Mouse (Mus musculus) liver, postnatal 0 days (tissue): ENCODE data around the gene Rnf43.

Experiments used
- CTCF ChIP-seq: sonication (generic); IDR thresholded peaks from 2 replicates; pipeline ENCODE4 v1.5.1; 2016; ENCODE audit warnings: antibody characterized with exemption, low read depth
- EP300 ChIP-seq: IDR thresholded peaks from 2 replicates; pipeline ENCODE4 v1.6.1; 2016; ENCODE audit warnings: antibody characterized with exemption, low read depth, mild to moderate bottlenecking

GRCm38 (mm10) chr11:87752307-87752706 is 89.8 kb downstream of the Rnf43 start:
- TF ChIP-seq CTCF (no peak), EP300 (no peak)
